Mouse (Mus musculus) liver, embryonic 13.5 days (tissue): ENCODE measurements around the gene Hs3st2. TPM values are rescaled to one million over a fixed set of nuclear protein-coding genes. Genes with fewer than 3 reads are reported as not detected.
"Not testable (repeated sequence)": the region's sequence is repeated elsewhere in the genome, so short reads cannot be mapped to it uniquely, and the experiment has no call there.

Experiments
- ATAC-seq: fragments of 200-750 bp; cut with Nextera tagmentation; 2 replicates; pipeline ENCODE4 v1.8.0; 2017; ENCODE audit warnings: low read depth, mild to moderate bottlenecking, moderate number of reproducible peaks, moderate library complexity
- DNase-seq: peaks from one replicate; pipeline ENCODE4 v3.0.0; 2022
- H3K27ac ChIP-seq: fragments of 300-500 bp; sonication (generic); 2 replicates; pipeline ENCODE4 v1.5.1; 2015; ENCODE audit warnings: moderate library complexity, mild to moderate bottlenecking, inconsistent platforms
- H3K27me3 ChIP-seq: fragments of 300-500 bp; sonication (generic); 2 replicates; pipeline ENCODE4 v1.6.1; 2015; ENCODE audit warnings: mild to moderate bottlenecking, inconsistent platforms
- H3K36me3 ChIP-seq: fragments of 300-500 bp; sonication (generic); 2 replicates; pipeline ENCODE4 v1.6.1; 2015; ENCODE audit warnings: mild to moderate bottlenecking, inconsistent platforms
- H3K4me1 ChIP-seq: fragments of 300-500 bp; sonication (generic); replicated peaks from 2 replicates; pipeline ENCODE4 v1.6.1; 2015; ENCODE audit warnings: inconsistent platforms
- H3K4me2 ChIP-seq: fragments of 300-500 bp; sonication (generic); 2 replicates; pipeline ENCODE4 v1.6.1; 2015; ENCODE audit warnings: inconsistent platforms, mild to moderate bottlenecking, moderate library complexity
- H3K4me3 ChIP-seq: fragments of 300-500 bp; sonication (generic); replicated peaks from 2 replicates; pipeline ENCODE4 v1.5.1; 2015; ENCODE audit warnings: mild to moderate bottlenecking, inconsistent platforms
- H3K9ac ChIP-seq: fragments of 300-500 bp; sonication (generic); 2 replicates; pipeline ENCODE4 v1.6.1; 2015; ENCODE audit warnings: mild to moderate bottlenecking, inconsistent platforms
- H3K9me3 ChIP-seq: fragments of 300-500 bp; sonication (generic); replicated peaks from 2 replicates; pipeline ENCODE4 v1.6.1; 2016; ENCODE audit warnings: inconsistent platforms
- WGBS: fragments of 180-500 bp; shearing (Covaris S2); methylation state at CpG from one replicate; pipeline ENCODE4 v1.1.7; 2015; ENCODE audit not compliant: insufficient replicate concordance; 5-methylcytosine and 5-hydroxymethylcytosine counted together
- polyA plus RNA-seq: library from polyadenylated mRNA; unstranded; fragments of >200 nt; fragmentation: Nextera tagmentation; extraction: Ambion mirVana; gene quantifications from 2 replicates; pipeline ENCODE4 v1.2.1, GENCODE M21; 2015

Gene Hs3st2
- 0.09 TPM in 1 of 2 replicates, not detected in the other for polyA plus RNA-seq

- peak; percentile 17 for DNase-seq
- no peak within 1 kb of the TSS for H3K9ac ChIP-seq
- no peaks in the 10 kb centered on the region for H3K9me3 ChIP-seq
- 6% methylated on average over 20 of the region's 22 CpGs for WGBS
- peaks cover 35% of the 10 kb centered on the region for H3K27me3 ChIP-seq
- H3K4me3 ChIP-seq, result no peak within 1 kb of the TSS
- ATAC-seq, result no peak
- H3K27ac ChIP-seq, result no peak within 1 kb of the TSS
- H3K4me2 ChIP-seq, result no peak within 1 kb of the TSS
- H3K36me3 ChIP-seq, result no peaks in the 10 kb centered on the region
- H3K4me1 ChIP-seq, result no peaks in the 10 kb centered on the region
Measured at GRCm38 (mm10) chr7:121391225-121391983, at the start of gene Hs3st2. TSS of gene Hs3st2 (plus strand) at chr7:121391859.

GRCm38 (mm10) chr7:121348284-121348963 is 43.2 kb upstream of the Hs3st2 start:
- no peaks in the 10 kb centered on the region for H3K4me1 ChIP-seq
- no peaks in the 10 kb centered on the region for H3K9me3 ChIP-seq
- H3K27me3 ChIP-seq, result no peaks in the 10 kb centered on the region
- WGBS, result 48% methylated on average over 3 of the region's 3 CpGs
- H3K9ac ChIP-seq, result no peak overlapping the region
- H3K4me3 ChIP-seq, result no peak overlapping the region
- H3K4me2 ChIP-seq, result no peak overlapping the region
- H3K27ac ChIP-seq, result no peak overlapping the region
- no peak for DNase-seq
- ATAC-seq, result no peak
- H3K36me3 ChIP-seq, result no peaks in the 10 kb centered on the region

DNA sequence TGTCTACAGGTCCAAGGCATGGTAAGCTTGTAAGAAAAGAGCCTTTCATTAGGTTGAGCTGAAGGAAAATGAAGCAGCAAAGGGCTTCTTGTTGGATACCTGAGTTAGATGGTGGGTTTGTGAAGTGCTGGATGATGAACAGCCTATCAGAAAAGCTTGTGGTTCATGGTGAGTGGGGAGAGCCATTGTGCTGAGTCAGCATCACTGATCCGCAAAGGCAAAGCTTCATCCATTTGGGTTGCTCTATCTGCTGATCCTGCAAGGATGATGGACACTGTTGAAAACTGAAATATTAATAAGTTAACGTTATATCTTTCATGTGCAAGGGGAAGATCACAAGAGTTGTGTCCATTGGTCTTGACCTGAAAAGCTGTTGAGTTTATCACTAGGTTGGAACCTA is 40.0 kb upstream of the Hs3st2 start:
- Histone ChIP-seq H3K9me3 (no peaks in the 10 kb centered on the region), H3K36me3 (no peaks in the 10 kb centered on the region), H3K4me2 (no peak overlapping the region), H3K9ac (no peak overlapping the region), H3K4me3 (no peak overlapping the region), H3K27me3 (no peaks in the 10 kb centered on the region), H3K4me1 (no peaks in the 10 kb centered on the region), H3K27ac (no peak overlapping the region)
- DNase-seq (no peak), ATAC-seq (no peak)
- WGBS, result 57% methylated on average over 2 of the region's 2 CpGs

- not testable (repeated sequence) for H3K4me3 ChIP-seq, H3K27me3 ChIP-seq, ATAC-seq, H3K4me1 ChIP-seq, H3K27ac ChIP-seq, H3K9ac ChIP-seq, H3K9me3 ChIP-seq, H3K4me2 ChIP-seq, DNase-seq, H3K36me3 ChIP-seq
- WGBS, result 68% methylated on average over 6 of the region's 6 CpGs
Measured at GRCm38 (mm10) chr7:121361448-121361847, 30.2 kb upstream of the Hs3st2 start.

DNA sequence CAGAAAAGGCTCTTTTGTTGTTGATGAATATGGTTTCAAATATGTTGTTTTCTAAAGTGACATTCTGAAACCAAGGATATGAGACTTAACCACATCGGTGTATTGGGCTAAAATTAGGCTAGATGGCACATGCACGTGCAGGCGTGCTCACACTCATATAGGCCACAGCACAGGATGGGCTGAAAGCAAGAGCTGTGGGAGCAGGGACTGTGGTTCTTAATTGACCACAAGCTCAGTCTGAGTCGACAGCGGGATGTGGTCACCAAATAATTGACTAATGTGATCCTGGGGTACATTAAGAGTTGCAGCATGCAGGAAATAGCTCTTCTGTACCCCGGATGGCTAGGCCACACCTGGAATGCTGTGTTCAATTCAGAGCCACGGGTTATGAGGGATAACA is 26.1 kb upstream of the Hs3st2 start:
- Histone ChIP-seq H3K27me3 (no peaks in the 10 kb centered on the region), H3K9me3 (no peaks in the 10 kb centered on the region), H3K36me3 (no peaks in the 10 kb centered on the region), H3K9ac (no peak overlapping the region), H3K4me1 (no peaks in the 10 kb centered on the region), H3K4me2 (no peak overlapping the region), H3K27ac (no peak overlapping the region), H3K4me3 (no peak overlapping the region)
- DNase-seq (no peak), ATAC-seq (no peak)
- 59% methylated on average over 7 of the region's 7 CpGs for whole genome bisulfite sequencing

GRCm38 (mm10) chr7:121367185-121367584 is 24.5 kb upstream of the Hs3st2 start:
- WGBS, result 79% methylated on average over 6 of the region's 6 CpGs
- Histone ChIP-seq H3K27me3 (no peaks in the 10 kb centered on the region), H3K4me1 (no peaks in the 10 kb centered on the region), H3K9me3 (no peaks in the 10 kb centered on the region), H3K4me2 (no peak overlapping the region), H3K27ac (no peak overlapping the region), H3K4me3 (no peak overlapping the region), H3K9ac (no peak overlapping the region), H3K36me3 (no peaks in the 10 kb centered on the region)
- ATAC-seq (no peak), DNase-seq (no peak)

- H3K4me1 ChIP-seq, result no peaks in the 10 kb centered on the region
- DNase-seq, result no peak
- ATAC-seq, result no peak
- no peaks in the 10 kb centered on the region for H3K27me3 ChIP-seq
- H3K9ac ChIP-seq, result no peak overlapping the region
- WGBS, result 67% methylated on average over 7 of the region's 7 CpGs
- no peak overlapping the region for H3K27ac ChIP-seq
- no peak overlapping the region for H3K4me3 ChIP-seq
- no peak overlapping the region for H3K4me2 ChIP-seq
- no peaks in the 10 kb centered on the region for H3K36me3 ChIP-seq
- no peaks in the 10 kb centered on the region for H3K9me3 ChIP-seq
Measured at GRCm38 (mm10) chr7:121371990-121372389, 19.7 kb upstream of the Hs3st2 start.

DNA sequence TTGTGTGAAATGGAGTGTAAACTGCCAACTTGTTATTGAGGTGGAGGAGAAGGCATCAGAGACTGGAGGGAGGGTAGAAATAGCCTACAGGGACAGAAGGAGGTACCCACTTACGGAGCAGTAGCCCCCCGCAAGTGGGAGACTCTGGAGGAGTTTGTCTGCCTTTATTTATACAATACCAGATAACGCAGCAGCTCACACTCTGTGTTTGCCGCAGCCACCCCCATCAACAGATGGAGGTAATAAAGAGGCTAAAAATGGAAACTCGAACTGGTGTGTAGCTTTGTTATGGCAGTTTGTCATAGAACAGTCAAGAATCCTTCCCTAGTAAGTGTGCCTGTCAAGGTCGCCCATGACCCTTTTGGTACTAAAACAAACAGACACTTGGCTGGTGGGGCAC is 16.2 kb upstream of the Hs3st2 start:
- Histone ChIP-seq H3K27ac (no peak overlapping the region), H3K4me3 (no peak overlapping the region), H3K36me3 (no peaks in the 10 kb centered on the region), H3K4me2 (no peak overlapping the region), H3K9ac (no peak overlapping the region), H3K9me3 (no peaks in the 10 kb centered on the region), H3K4me1 (no peaks in the 10 kb centered on the region), H3K27me3 (no peaks in the 10 kb centered on the region)
- no peak for ATAC-seq
- 56% methylated on average over 6 of the region's 6 CpGs for WGBS
- DNase-seq, result no peak

DNA sequence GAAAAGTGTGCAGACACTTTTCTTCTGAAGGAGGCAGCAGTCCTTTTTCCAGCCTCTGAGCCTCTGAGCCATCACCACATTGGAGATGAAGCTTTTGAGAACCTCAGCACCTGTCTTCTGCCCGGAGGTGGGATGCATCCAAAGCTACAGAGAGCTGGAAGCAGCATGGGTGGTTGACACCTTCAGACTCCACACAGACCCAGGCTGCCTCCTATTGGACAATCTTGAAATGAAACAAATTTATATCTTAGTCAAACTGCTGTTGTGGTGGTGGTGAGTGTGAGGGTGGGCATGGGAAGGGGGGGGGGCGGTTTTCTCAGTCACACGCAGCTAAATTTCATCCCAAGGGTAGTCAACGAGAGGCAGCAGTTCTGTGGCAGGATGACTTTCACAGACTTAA is 12.7 kb upstream of the Hs3st2 start:
- H3K27ac ChIP-seq, result no peak overlapping the region
- ATAC-seq (no peak), DNase-seq (no peak)
- H3K4me2 ChIP-seq, result no peak overlapping the region
- no peak overlapping the region for H3K9ac ChIP-seq
- no peaks in the 10 kb centered on the region for H3K4me1 ChIP-seq
- 61% methylated on average over 4 of the region's 4 CpGs for WGBS
- H3K9me3 ChIP-seq, result no peaks in the 10 kb centered on the region
- no peaks in the 10 kb centered on the region for H3K27me3 ChIP-seq
- no peaks in the 10 kb centered on the region for H3K36me3 ChIP-seq
- H3K4me3 ChIP-seq, result no peak overlapping the region

DNA sequence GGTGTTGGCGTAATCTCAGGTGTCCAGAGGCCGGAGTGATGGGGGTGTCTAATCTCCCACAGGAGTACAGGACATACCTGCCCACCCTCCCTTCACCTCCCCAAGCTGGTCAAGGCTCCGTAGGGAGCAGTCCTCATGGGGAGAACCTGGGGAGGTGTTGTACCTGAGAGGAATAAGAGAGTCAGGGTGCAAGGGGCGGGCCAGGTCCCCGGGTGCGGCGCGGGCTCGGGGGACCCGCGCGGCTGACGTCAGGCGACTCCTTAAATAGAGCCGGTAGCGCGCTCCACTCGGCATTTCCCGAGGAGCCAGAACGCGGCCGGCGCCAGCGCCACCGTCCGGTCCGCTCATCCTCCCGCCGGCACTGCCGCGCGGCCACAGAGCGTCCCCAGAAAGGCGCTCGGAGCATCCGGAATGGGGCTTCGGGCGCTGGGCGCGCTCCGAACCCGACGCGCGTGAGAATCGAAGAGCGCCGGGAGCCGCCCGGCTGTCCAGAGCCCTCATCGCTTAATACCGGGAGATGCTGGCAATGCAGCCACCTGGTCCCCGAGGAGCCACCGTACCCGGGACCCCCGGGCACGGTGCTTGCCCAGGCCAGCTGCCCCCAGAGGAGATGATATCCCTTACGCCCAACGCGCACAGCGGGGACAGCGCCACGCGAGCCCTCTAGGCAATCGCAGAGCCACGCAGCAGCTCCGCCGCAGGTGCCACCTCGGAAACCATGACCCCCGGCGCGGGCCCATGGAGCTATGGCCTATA is 503 bp downstream of the Hs3st2 start:
- ATAC-seq (no peak), DNase-seq (no peak)
- Histone ChIP-seq H3K4me1 (no peaks in the 10 kb centered on the region), H3K4me3 (no peak overlapping the region), H3K9ac (no peak overlapping the region), H3K4me2 (no peak overlapping the region), H3K9me3 (no peaks in the 10 kb centered on the region), H3K27me3 (peaks cover 35% of the 10 kb centered on the region), H3K27ac (no peak overlapping the region), H3K36me3 (no peaks in the 10 kb centered on the region)
- WGBS, result 4% methylated on average over 66 of the region's 72 CpGs

DNA sequence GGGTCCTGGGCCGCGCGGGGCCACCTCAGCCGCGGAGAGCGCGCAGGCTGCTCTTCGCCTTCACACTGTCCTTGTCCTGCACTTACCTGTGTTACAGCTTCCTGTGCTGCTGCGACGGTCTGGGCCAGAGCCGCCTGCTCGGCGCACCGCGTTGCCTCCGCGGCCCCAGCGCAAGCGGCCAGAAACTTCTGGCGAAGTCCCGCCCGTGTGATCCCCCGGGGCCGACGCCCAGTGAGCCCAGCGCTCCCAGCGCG is 1.0 kb downstream of the Hs3st2 start:
- Histone ChIP-seq H3K9me3 (no peaks in the 10 kb centered on the region), H3K4me1 (no peaks in the 10 kb centered on the region), H3K4me2 (no peak overlapping the region), H3K9ac (no peak overlapping the region), H3K36me3 (no peaks in the 10 kb centered on the region), H3K4me3 (no peak overlapping the region), H3K27ac (no peak overlapping the region), H3K27me3 (peaks cover 35% of the 10 kb centered on the region)
- ATAC-seq (no peak), DNase-seq (no peak)
- WGBS, result 2% methylated on average over 28 of the region's 28 CpGs
